Mouse (Mus musculus) lung, adult 2 months (tissue): ENCODE data around the gene Phldb2.

Experiments
- CTCF ChIP-seq: fragments of 200-500 bp; IDR thresholded peaks from 2 replicates; pipeline ENCODE4 v1.5.1; 2011; ENCODE audit warnings: mild to moderate bottlenecking, low read length, control low read depth; ENCODE audit not compliant: insufficient read depth
- POLR2A ChIP-seq: fragments of 200-500 bp; IDR thresholded peaks from 2 replicates; pipeline ENCODE4 v1.6.1; 2011; ENCODE audit warnings: low read depth, mild to moderate bottlenecking, control low read depth, low read length, borderline replicate concordance; ENCODE audit errors: extremely low read depth

GRCm38 (mm10) chr16:45699301-45699700 is 254.1 kb downstream of the Phldb2 start:
- TF ChIP-seq CTCF, result no peak
- no peak for TF ChIP-seq POLR2A
